Mouse (Mus musculus) CH12.LX (cell line): Measurements from ENCODE around the gene Dnm3. TPM values are rescaled to one million over a fixed set of nuclear protein-coding genes. Genes with fewer than 3 reads are reported as not detected.

ENCODE experiments used
- DNase-seq: peaks from one replicate; pipeline ENCODE4 v3.0.0-alpha.2; 2013; ENCODE audit errors: extremely low read depth
- H3K27ac ChIP-seq: 2 replicates; pipeline ENCODE4 v1.5.1; 2012; ENCODE audit warnings: low read depth, mild to moderate bottlenecking, control low read depth, moderate library complexity; ENCODE audit not compliant: insufficient read depth
- H3K27me3 ChIP-seq: replicated peaks from 2 replicates; pipeline ENCODE3; 2012; ENCODE audit warnings: inconsistent platforms
- H3K36me3 ChIP-seq, 2 experiments: replicated peaks in 1 of 2; 2 replicates each; pipeline versions ENCODE3 to v1.6.1; 2012; ENCODE audit warnings: inconsistent platforms in 1 of 2, low read length in 1 of 2, mild to moderate bottlenecking in 1 of 2, mixed read lengths in 1 of 2, moderate library complexity in 1 of 2; ENCODE audit not compliant: control insufficient read depth in 1 of 2, insufficient read depth in 1 of 2
- H3K4me1 ChIP-seq, 2 experiments: 2 replicates each; pipeline ENCODE4 v1.6.1; 2012; ENCODE audit warnings: inconsistent platforms in 1 of 2, moderate library complexity in 1 of 2; ENCODE audit not compliant: insufficient read depth in 2 of 2, control insufficient read depth in 1 of 2
- H3K4me2 ChIP-seq: 2 replicates; pipeline ENCODE4 v1.6.1; 2012; ENCODE audit warnings: low read depth, mild to moderate bottlenecking, control low read depth; ENCODE audit not compliant: poor library complexity, insufficient read depth, severe bottlenecking
- H3K4me3 ChIP-seq, 3 experiments: fragments of 150-350 bp in 1 of 3; sonication (generic) in 1 of 3; replicated peaks in 1 of 3; 2 replicates each; pipeline versions ENCODE3 to v1.5.1; 2011 to 2012; ENCODE audit warnings: low read depth in 2 of 3, low read length in 2 of 3, mild to moderate bottlenecking in 2 of 3, moderate library complexity in 2 of 3, control low read depth in 1 of 3, improper control_type of control experiment in 1 of 3, inconsistent platforms in 1 of 3, mixed read lengths in 1 of 3; ENCODE audit not compliant: poor library complexity in 1 of 3
- H3K79me2 ChIP-seq: replicated peaks from 2 replicates; pipeline ENCODE4 v1.6.1; 2012; ENCODE audit warnings: mild to moderate bottlenecking, moderate library complexity; ENCODE audit not compliant: control insufficient read depth, poor library complexity, insufficient read depth, severe bottlenecking; ENCODE audit errors: extremely low read depth
- H3K9ac ChIP-seq: 2 replicates; pipeline ENCODE4 v1.6.1; 2012; ENCODE audit warnings: low read depth, mild to moderate bottlenecking, control low read depth, moderate library complexity; ENCODE audit not compliant: insufficient read depth
- H3K9me3 ChIP-seq: replicated peaks from 2 replicates; pipeline ENCODE3; 2012; ENCODE audit warnings: low read length, inconsistent platforms, mixed read lengths
- BHLHE40 ChIP-seq: IDR thresholded peaks from 2 replicates; pipeline ENCODE4 v1.6.1; 2011; ENCODE audit warnings: mild to moderate bottlenecking, low read depth, low read length, improper control_type of control experiment
- E2F4 ChIP-seq: IDR thresholded peaks from 2 replicates; pipeline ENCODE4 v1.6.1; 2011; ENCODE audit warnings: low read depth, low read length, improper control_type of control experiment; ENCODE audit not compliant: insufficient replicate concordance
- ETS1 ChIP-seq: conservative IDR thresholded peaks from 2 replicates; pipeline ENCODE4 v1.6.1; 2012; ENCODE audit warnings: low read depth, mild to moderate bottlenecking, inconsistent platforms, low read length, improper control_type of control experiment, moderate library complexity
- IRF4 ChIP-seq: IDR thresholded peaks from 2 replicates; pipeline ENCODE4 v1.6.1; 2014; ENCODE audit warnings: low read depth, mild to moderate bottlenecking, inconsistent platforms, low read length, improper control_type of control experiment
- KAT2A ChIP-seq: IDR thresholded peaks from 2 replicates; pipeline ENCODE4 v1.6.1; 2012; ENCODE audit warnings: low read length, improper control_type of control experiment, inconsistent platforms; ENCODE audit not compliant: insufficient replicate concordance
- MAFK ChIP-seq: IDR thresholded peaks from 2 replicates; pipeline ENCODE4 v1.6.1; 2011; ENCODE audit warnings: low read length, improper control_type of control experiment; ENCODE audit not compliant: insufficient replicate concordance
- MAX ChIP-seq: IDR thresholded peaks from 2 replicates; pipeline ENCODE4 v1.6.1; 2011; ENCODE audit warnings: low read length, improper control_type of control experiment
- MYC ChIP-seq: IDR thresholded peaks from 2 replicates; pipeline ENCODE4 v1.6.1; 2011; ENCODE audit warnings: low read depth, mild to moderate bottlenecking, improper control_type of control experiment, low read length
- NELFE ChIP-seq: IDR thresholded peaks from 2 replicates; pipeline ENCODE4 v1.6.1; 2011; ENCODE audit warnings: low read depth, low read length, improper control_type of control experiment
- PAX5 ChIP-seq: IDR thresholded peaks from 2 replicates; pipeline ENCODE4 v1.6.1; 2012; ENCODE audit warnings: low read length, inconsistent platforms, mixed read lengths
- RAD21 ChIP-seq: IDR thresholded peaks from 2 replicates; pipeline ENCODE4 v1.6.1; 2011; ENCODE audit warnings: low read depth, mild to moderate bottlenecking, low read length, improper control_type of control experiment, moderate library complexity
- SIN3A ChIP-seq: IDR thresholded peaks from 2 replicates; pipeline ENCODE4 v1.6.1; 2012; ENCODE audit warnings: low read length, improper control_type of control experiment, inconsistent platforms
- USF2 ChIP-seq: conservative IDR thresholded peaks from 2 replicates; pipeline ENCODE4 v1.6.1; 2011; ENCODE audit warnings: low read depth, low read length, improper control_type of control experiment
- ZNF384 ChIP-seq: IDR thresholded peaks from 2 replicates; pipeline ENCODE4 v1.6.1; 2012; ENCODE audit warnings: low read depth, low read length, improper control_type of control experiment, inconsistent platforms
- dilution Hi-C: fragments of 300-500 bp; cut with MboI; formaldehyde crosslinking; loops from 2 replicates; pipeline ENCODE4 v1.14.3; 2020; ENCODE audit warnings: low sequenced_read_pairs; ENCODE audit not compliant: extremely low pct_unique_long_range_greater_than_20kb, extremely low pct_ligation_motif_present
- in situ Hi-C: fragments of 300-500 bp; cut with MboI; formaldehyde crosslinking; loops from 3 replicates; pipeline ENCODE4 v1.14.3; 2019; ENCODE audit warnings: low sequenced_read_pairs, low pct_ligation_motif_present, low pct_unique_long_range_greater_than_20kb, mixed read lengths
- polyA plus RNA-seq: library from polyadenylated mRNA; unstranded; fragments of >175 nt; gene quantifications from 2 replicates; pipeline ENCODE4 v1.2.1, GENCODE M21; 2012; ENCODE audit warnings: low read depth; ENCODE audit not compliant: insufficient read length
- total RNA-seq, 2 experiments: library from RNA; depleted of rRNA; stranded (reverse); fragments of 300-350 nt in 1 of 2; fragments of >200 nt in 1 of 2; gene quantifications; 2 replicates each; pipeline ENCODE4 v1.2.3; 2012 to 2014

The Dnm3 gene
- total and polyA plus RNA-seq, 3 experiments: 3.6 to 9.5 (median 6.9) TPM

DNA sequence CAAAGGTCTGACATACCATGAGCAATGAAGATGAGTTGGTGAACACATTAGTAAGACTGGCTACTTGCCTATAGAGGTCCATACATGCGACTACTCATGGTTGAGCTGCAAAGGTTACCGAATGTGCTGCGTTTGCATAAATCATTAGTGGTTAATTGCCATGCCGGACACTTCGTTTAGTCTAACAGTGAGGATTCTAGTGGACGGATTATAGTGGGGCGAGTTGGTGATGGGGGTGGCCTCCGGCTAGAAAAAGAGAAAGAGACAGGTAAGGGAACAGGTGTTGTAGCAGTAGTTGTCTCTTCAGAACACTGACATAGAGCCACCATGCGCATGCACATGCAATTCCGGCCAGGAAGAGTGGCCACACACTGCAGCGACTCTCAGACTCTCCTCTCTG lies 486.0 kb downstream of the Dnm3 start:
- H3K4me3 ChIP-seq: no peak overlapping the region
- no peaks in the 10 kb centered on the region for H3K9me3 ChIP-seq
- no peak overlapping the region for H3K9ac ChIP-seq
- no peaks in the 10 kb centered on the region for H3K36me3 ChIP-seq
- H3K79me2 ChIP-seq: no peaks in the 10 kb centered on the region
- no peak for DNase-seq
- peaks cover 0 to 11% of the 10 kb centered on the region in 2 experiments; a peak in 3 of 4 replicates for H3K4me1 ChIP-seq
- dilution Hi-C loops (no loop called here), in situ Hi-C loops (no loop called here)
- H3K27me3 ChIP-seq: no peaks in the 10 kb centered on the region
- no peak overlapping the region; the same call in 1 of the 2 replicates for H3K27ac ChIP-seq
- no peak overlapping the region for H3K4me2 ChIP-seq
- TF ChIP-seq NELFE (no peak), RAD21 (no peak), BHLHE40 (0 out of 2 replicates have a peak, but pooled peaks have one; percentile 17), IRF4 (no peak), MAFK (no peak), MYC (no peak)

- H3K9ac ChIP-seq: no peak overlapping the region
- H3K9me3 ChIP-seq: no peaks in the 10 kb centered on the region
- H3K4me3 ChIP-seq: no peak overlapping the region
- in situ Hi-C loops: no loop called here
- H3K36me3 ChIP-seq: no peaks in the 10 kb centered on the region
- H3K79me2 ChIP-seq: no peaks in the 10 kb centered on the region
- TF ChIP-seq NELFE: no peak
- peaks cover 0 to 11% of the 10 kb centered on the region in 2 experiments; a peak in 3 of 4 replicates for H3K4me1 ChIP-seq
- no peak overlapping the region for H3K27ac ChIP-seq
- H3K4me2 ChIP-seq: no peak overlapping the region
- dilution Hi-C loops: no loop called here
- H3K27me3 ChIP-seq: no peaks in the 10 kb centered on the region
- DNase-seq: no peak
Measured at GRCm38 (mm10) chr1:161990684-161991578, 486.9 kb downstream of the Dnm3 start.

DNA sequence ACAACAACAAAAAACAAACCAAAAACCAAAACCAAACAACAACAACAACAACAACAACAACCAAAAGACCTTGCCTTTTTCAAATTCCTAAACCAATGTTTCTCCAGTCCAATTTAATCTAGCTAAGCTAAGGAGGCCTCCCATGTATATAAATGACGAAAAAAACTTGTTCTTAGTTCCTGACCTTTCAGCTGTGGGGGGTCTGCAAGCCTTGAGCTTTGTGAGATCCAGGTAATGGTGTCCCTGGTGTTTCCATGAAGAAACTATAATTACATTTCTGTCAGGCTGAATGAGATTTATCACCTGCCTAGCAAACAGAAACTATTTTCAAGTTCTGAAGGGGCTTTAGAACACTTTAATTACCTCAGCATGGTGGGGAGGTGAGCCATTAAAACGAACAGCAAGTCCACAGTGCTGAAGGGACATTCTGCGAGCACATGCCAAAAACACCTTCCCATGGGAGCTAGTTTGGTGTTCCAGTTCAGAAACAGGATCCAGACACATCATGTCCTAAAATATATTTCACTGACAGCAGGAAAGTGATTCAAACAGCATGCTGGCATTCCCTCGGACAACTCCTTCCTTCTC lies 493.8 kb downstream of the Dnm3 start:
- in situ Hi-C loops: no loop called here
- H3K4me3 ChIP-seq: no peak overlapping the region
- no peaks in the 10 kb centered on the region for H3K36me3 ChIP-seq
- TF ChIP-seq IRF4 (no peak), KAT2A (no peak), RAD21 (no peak), MAX (no peak), USF2 (no peak), E2F4 (no peak), PAX5 (no peak), SIN3A (no peak), ETS1 (no peak), ZNF384 (no peak)
- no peak overlapping the region for H3K4me2 ChIP-seq
- no peak overlapping the region for H3K27ac ChIP-seq
- no peaks in the 10 kb centered on the region for H3K4me1 ChIP-seq
- dilution Hi-C loops: no loop called here
- H3K27me3 ChIP-seq: no peaks in the 10 kb centered on the region
- no peak overlapping the region for H3K9ac ChIP-seq
- no peaks in the 10 kb centered on the region for H3K9me3 ChIP-seq
- no peaks in the 10 kb centered on the region for H3K79me2 ChIP-seq
- DNase-seq: no peak
